Mouse (Mus musculus): ENCODE data around the gene Lgr6. TPM values are rescaled to one million over a fixed set of nuclear protein-coding genes. Genes with fewer than 3 reads are reported as not detected.

Lgr6 gene
- polyA plus RNA-seq, 1 experiment from 2014 or later = 0.19 TPM

- H3K9me3 ChIP-seq (ENCODE audit: control insufficient read depth, low read length) = no peaks in the 10 kb centered on the region
- peaks cover 10% of the 10 kb centered on the region for H3K27me3 ChIP-seq (ENCODE audit: control insufficient read depth, insufficient read depth, low read length)
- H3K4me1 ChIP-seq (replicated peaks; ENCODE audit: control insufficient read depth, insufficient read depth, low read length) = 0 out of 2 replicates have a peak, but pooled peaks cover 3% of the 10 kb centered on the region
- H3K36me3 ChIP-seq (ENCODE audit: control insufficient read depth, insufficient read depth, low read length) = no peaks in the 10 kb centered on the region
- no peak overlapping the region for H3K4me2 ChIP-seq (replicated peaks; ENCODE audit: low read depth, low read length)
- no peak for DNase-seq (ENCODE audit: low spot score)
- H3K9ac ChIP-seq (ENCODE audit: low read depth, low read length) = no peak overlapping the region
- H3K27ac ChIP-seq (ENCODE audit: low read depth, low read length) = no peak overlapping the region
- no peak for ATAC-seq (ENCODE audit: low FRiP score)
- H3K4me3 ChIP-seq (ENCODE audit: low read depth, low read length) = no peak overlapping the region
- WGBS = 80% methylated on average over 3 of the region's 3 CpGs
These were observed 22.8 kb downstream of the Lgr6 start for GRCm38 (mm10) chr1:135082267-135082666.

GRCm38 (mm10) chr1:135079021-135079420 lies 26.1 kb downstream of the Lgr6 start:
- Histone ChIP-seq H3K4me2 (replicated peaks; ENCODE audit: low read depth, low read length) (no peak overlapping the region), H3K4me1 (replicated peaks; ENCODE audit: control insufficient read depth, insufficient read depth, low read length) (no peaks in the 10 kb centered on the region), H3K27me3 (ENCODE audit: control insufficient read depth, insufficient read depth, low read length) (no peaks in the 10 kb centered on the region), H3K9me3 (ENCODE audit: control insufficient read depth, low read length) (no peaks in the 10 kb centered on the region), H3K4me3 (ENCODE audit: low read depth, low read length) (no peak overlapping the region), H3K27ac (ENCODE audit: low read depth, low read length) (no peak overlapping the region), H3K36me3 (ENCODE audit: control insufficient read depth, insufficient read depth, low read length) (no peaks in the 10 kb centered on the region), H3K9ac (ENCODE audit: low read depth, low read length) (no peak overlapping the region)
- WGBS = 50% methylated on average over 2 of the region's 2 CpGs
- DNase-seq (ENCODE audit: low spot score) (no peak), ATAC-seq (ENCODE audit: low FRiP score) (no peak)

GRCm38 (mm10) chr1:135076470-135076869 lies 28.6 kb downstream of the Lgr6 start:
- 63% methylated on average over 5 of the region's 5 CpGs for WGBS
- Histone ChIP-seq H3K27me3 (ENCODE audit: control insufficient read depth, insufficient read depth, low read length) (no peaks in the 10 kb centered on the region), H3K36me3 (ENCODE audit: control insufficient read depth, insufficient read depth, low read length) (no peaks in the 10 kb centered on the region), H3K4me3 (ENCODE audit: low read depth, low read length) (no peak overlapping the region), H3K9me3 (ENCODE audit: control insufficient read depth, low read length) (no peaks in the 10 kb centered on the region), H3K4me1 (replicated peaks; ENCODE audit: control insufficient read depth, insufficient read depth, low read length) (no peaks in the 10 kb centered on the region), H3K9ac (ENCODE audit: low read depth, low read length) (no peak overlapping the region), H3K4me2 (replicated peaks; ENCODE audit: low read depth, low read length) (no peak overlapping the region), H3K27ac (ENCODE audit: low read depth, low read length) (no peak overlapping the region)
- DNase-seq (ENCODE audit: low spot score) = no peak
- ATAC-seq (ENCODE audit: low FRiP score) = no peak

GRCm38 (mm10) chr1:135075270-135075669 lies 29.8 kb downstream of the Lgr6 start:
- ATAC-seq (ENCODE audit: low FRiP score) = no peak
- H3K4me1 ChIP-seq (replicated peaks; ENCODE audit: control insufficient read depth, insufficient read depth, low read length) = no peaks in the 10 kb centered on the region
- H3K4me3 ChIP-seq (ENCODE audit: low read depth, low read length) = no peak overlapping the region
- no peaks in the 10 kb centered on the region for H3K36me3 ChIP-seq (ENCODE audit: control insufficient read depth, insufficient read depth, low read length)
- WGBS = 92% methylated on average over 1 of the region's 1 CpGs
- no peaks in the 10 kb centered on the region for H3K27me3 ChIP-seq (ENCODE audit: control insufficient read depth, insufficient read depth, low read length)
- H3K9ac ChIP-seq (ENCODE audit: low read depth, low read length) = no peak overlapping the region
- H3K27ac ChIP-seq (ENCODE audit: low read depth, low read length) = no peak overlapping the region
- no peak overlapping the region for H3K4me2 ChIP-seq (replicated peaks; ENCODE audit: low read depth, low read length)
- no peak for DNase-seq (ENCODE audit: low spot score)
- H3K9me3 ChIP-seq (ENCODE audit: control insufficient read depth, low read length) = no peaks in the 10 kb centered on the region

- Histone ChIP-seq H3K9me3 (ENCODE audit: control insufficient read depth, low read length) (no peaks in the 10 kb centered on the region), H3K27me3 (ENCODE audit: control insufficient read depth, insufficient read depth, low read length) (no peaks in the 10 kb centered on the region), H3K4me3 (ENCODE audit: low read depth, low read length) (no peak overlapping the region), H3K4me1 (replicated peaks; ENCODE audit: control insufficient read depth, insufficient read depth, low read length) (no peaks in the 10 kb centered on the region), H3K4me2 (replicated peaks; ENCODE audit: low read depth, low read length) (no peak overlapping the region), H3K9ac (ENCODE audit: low read depth, low read length) (no peak overlapping the region), H3K36me3 (ENCODE audit: control insufficient read depth, insufficient read depth, low read length) (no peaks in the 10 kb centered on the region), H3K27ac (ENCODE audit: low read depth, low read length) (no peak overlapping the region)
- ATAC-seq (ENCODE audit: low FRiP score) (no peak), DNase-seq (ENCODE audit: low spot score) (no peak)
- WGBS = 59% methylated on average over 5 of the region's 5 CpGs
These were observed 32.4 kb downstream of the Lgr6 start for GRCm38 (mm10) chr1:135072643-135073042.

- Histone ChIP-seq H3K27me3 (ENCODE audit: control insufficient read depth, insufficient read depth, low read length) (no peaks in the 10 kb centered on the region), H3K4me1 (replicated peaks; ENCODE audit: control insufficient read depth, insufficient read depth, low read length) (no peaks in the 10 kb centered on the region), H3K9me3 (ENCODE audit: control insufficient read depth, low read length) (no peaks in the 10 kb centered on the region), H3K9ac (ENCODE audit: low read depth, low read length) (no peak overlapping the region), H3K36me3 (ENCODE audit: control insufficient read depth, insufficient read depth, low read length) (no peaks in the 10 kb centered on the region), H3K4me3 (ENCODE audit: low read depth, low read length) (no peak overlapping the region), H3K4me2 (replicated peaks; ENCODE audit: low read depth, low read length) (no peak overlapping the region), H3K27ac (ENCODE audit: low read depth, low read length) (no peak overlapping the region)
- ATAC-seq (ENCODE audit: low FRiP score) (no peak), DNase-seq (ENCODE audit: low spot score) (no peak)
- WGBS = 57% methylated on average over 8 of the region's 8 CpGs
These were observed 35.2 kb downstream of the Lgr6 start for GRCm38 (mm10) chr1:135069841-135070240.

GRCm38 (mm10) chr1:135064525-135064924 lies 40.6 kb downstream of the Lgr6 start:
- no peak for DNase-seq (ENCODE audit: low spot score)
- no peak overlapping the region for H3K27ac ChIP-seq (ENCODE audit: low read depth, low read length)
- H3K4me3 ChIP-seq (ENCODE audit: low read depth, low read length) = no peak overlapping the region
- no peak for ATAC-seq (ENCODE audit: low FRiP score)
- H3K4me1 ChIP-seq (replicated peaks; ENCODE audit: control insufficient read depth, insufficient read depth, low read length) = no peaks in the 10 kb centered on the region
- H3K27me3 ChIP-seq (ENCODE audit: control insufficient read depth, insufficient read depth, low read length) = no peaks in the 10 kb centered on the region
- no peaks in the 10 kb centered on the region for H3K36me3 ChIP-seq (ENCODE audit: control insufficient read depth, insufficient read depth, low read length)
- WGBS = 90% methylated on average over 2 of the region's 2 CpGs
- no peak overlapping the region for H3K4me2 ChIP-seq (replicated peaks; ENCODE audit: low read depth, low read length)
- no peaks in the 10 kb centered on the region for H3K9me3 ChIP-seq (ENCODE audit: control insufficient read depth, low read length)
- H3K9ac ChIP-seq (ENCODE audit: low read depth, low read length) = no peak overlapping the region

- ATAC-seq (ENCODE audit: low FRiP score) (no peak), DNase-seq (ENCODE audit: low spot score) (no peak)
- no peaks in the 10 kb centered on the region for H3K27me3 ChIP-seq (ENCODE audit: control insufficient read depth, insufficient read depth, low read length)
- no peak overlapping the region for H3K27ac ChIP-seq (ENCODE audit: low read depth, low read length)
- H3K36me3 ChIP-seq (ENCODE audit: control insufficient read depth, insufficient read depth, low read length) = no peaks in the 10 kb centered on the region
- no peaks in the 10 kb centered on the region for H3K9me3 ChIP-seq (ENCODE audit: control insufficient read depth, low read length)
- H3K4me3 ChIP-seq (ENCODE audit: low read depth, low read length) = no peak overlapping the region
- H3K4me2 ChIP-seq (replicated peaks; ENCODE audit: low read depth, low read length) = no peak overlapping the region
- H3K4me1 ChIP-seq (replicated peaks; ENCODE audit: control insufficient read depth, insufficient read depth, low read length) = no peaks in the 10 kb centered on the region
- no peak overlapping the region for H3K9ac ChIP-seq (ENCODE audit: low read depth, low read length)
- 61% methylated on average over 5 of the region's 5 CpGs for WGBS
These were observed 42.1 kb downstream of the Lgr6 start for GRCm38 (mm10) chr1:135062936-135063335.

- Histone ChIP-seq H3K36me3 (ENCODE audit: control insufficient read depth, insufficient read depth, low read length) (no peaks in the 10 kb centered on the region), H3K4me3 (ENCODE audit: low read depth, low read length) (no peak overlapping the region), H3K4me1 (replicated peaks; ENCODE audit: control insufficient read depth, insufficient read depth, low read length) (no peaks in the 10 kb centered on the region), H3K4me2 (replicated peaks; ENCODE audit: low read depth, low read length) (no peak overlapping the region), H3K9ac (ENCODE audit: low read depth, low read length) (no peak overlapping the region), H3K9me3 (ENCODE audit: control insufficient read depth, low read length) (no peaks in the 10 kb centered on the region), H3K27me3 (ENCODE audit: control insufficient read depth, insufficient read depth, low read length) (no peaks in the 10 kb centered on the region), H3K27ac (ENCODE audit: low read depth, low read length) (no peak overlapping the region)
- ATAC-seq (ENCODE audit: low FRiP score) = no peak
- DNase-seq (ENCODE audit: low spot score) = no peak
- WGBS = 92% methylated on average over 6 of the region's 6 CpGs
These were observed 43.8 kb downstream of the Lgr6 start for GRCm38 (mm10) chr1:135061300-135061699.

Measured in hindbrain, embryonic 11.5 days (tissue).